Mouse (Mus musculus): ENCODE data around the gene Dnal1. TPM values are rescaled to one million over a fixed set of nuclear protein-coding genes. Genes with fewer than 3 reads are reported as not detected.

Dnal1 gene
- polyA plus RNA-seq, 1 experiment from 2014 or later: 7.6 TPM

DNA sequence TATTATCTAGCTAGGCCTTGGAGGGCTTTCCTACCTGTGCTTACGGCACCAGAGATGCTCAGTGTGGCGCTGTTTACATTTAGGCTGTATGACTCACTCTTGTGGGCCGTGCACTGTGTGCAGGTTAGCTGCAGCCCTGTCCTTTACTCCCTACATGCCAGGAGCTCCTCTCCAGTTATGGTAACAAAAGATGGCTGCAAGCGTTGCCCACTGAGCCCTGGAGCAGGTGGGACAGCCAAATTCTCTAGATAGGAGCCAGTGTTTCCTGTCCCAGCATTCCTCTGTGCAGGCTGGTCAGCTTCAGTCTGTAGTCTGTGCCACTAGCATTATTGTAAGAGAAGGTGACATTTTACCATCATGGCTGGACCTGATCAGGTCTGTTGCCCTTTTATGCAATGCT is 27.1 kb downstream of the Dnal1 start:
- 91% methylated on average over 4 of the region's 4 CpGs for WGBS
- Histone ChIP-seq H3K27me3 (replicated peaks; ENCODE audit: control insufficient read depth, insufficient read depth, low read length) (no peaks in the 10 kb centered on the region), H3K36me3 (ENCODE audit: control insufficient read depth, insufficient read depth, low read length) (peaks cover 9% of the 10 kb centered on the region), H3K9me3 (ENCODE audit: control insufficient read depth, low read length) (no peaks in the 10 kb centered on the region), H3K4me2 (ENCODE audit: low read length) (no peak overlapping the region), H3K4me1 (ENCODE audit: control insufficient read depth, insufficient read depth, low read depth, low read length) (no peaks in the 10 kb centered on the region), H3K9ac (ENCODE audit: low read depth, low read length) (no peak overlapping the region), H3K4me3 (ENCODE audit: low read length) (no peak overlapping the region), H3K27ac (ENCODE audit: low read depth, low read length) (no peak overlapping the region)
- no peak for ATAC-seq

DNA sequence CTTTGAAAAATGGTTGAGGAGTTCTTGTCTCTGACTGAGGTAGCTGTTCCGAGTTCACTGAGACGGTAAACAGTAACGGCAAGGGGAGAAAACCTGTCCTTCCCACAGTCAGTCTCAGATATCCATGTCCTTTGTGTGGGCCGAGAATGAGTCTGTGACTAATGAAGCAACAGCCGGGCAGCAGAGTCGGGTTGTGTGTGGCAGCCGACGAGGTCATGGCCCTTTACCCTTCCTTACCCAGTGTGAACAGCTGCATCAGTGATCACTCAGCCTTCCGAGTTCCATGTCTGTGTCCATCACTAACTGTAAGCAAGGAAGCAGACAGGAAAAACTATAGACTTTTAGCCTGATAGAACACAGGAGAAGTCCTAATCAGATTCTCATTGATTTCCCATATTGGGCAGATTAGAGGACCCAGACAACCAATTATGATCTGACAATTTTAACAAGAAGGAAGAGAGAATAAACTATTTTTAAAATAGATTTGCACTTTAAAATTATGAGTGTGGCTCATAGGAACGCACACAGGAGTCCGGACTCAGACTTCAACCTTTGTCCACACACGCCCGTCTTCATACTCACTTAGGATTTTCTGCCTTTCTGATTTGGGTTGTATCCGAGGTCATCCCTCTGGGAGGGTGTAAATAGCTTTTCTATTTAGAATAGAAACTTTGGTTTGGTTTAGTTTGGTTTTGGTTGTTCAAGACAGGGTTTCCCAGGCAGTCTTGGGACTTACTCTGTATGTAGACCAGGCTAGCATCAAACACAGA is 28.3 kb downstream of the Dnal1 start:
- peaks cover 3% of the 10 kb centered on the region for H3K36me3 ChIP-seq (ENCODE audit: control insufficient read depth, insufficient read depth, low read length)
- H3K4me2 ChIP-seq (ENCODE audit: low read length): no peak overlapping the region
- 41% methylated on average over 14 of the region's 14 CpGs for WGBS
- ATAC-seq: no peak
- H3K9me3 ChIP-seq (ENCODE audit: control insufficient read depth, low read length): no peaks in the 10 kb centered on the region
- no peaks in the 10 kb centered on the region for H3K27me3 ChIP-seq (replicated peaks; ENCODE audit: control insufficient read depth, insufficient read depth, low read length)
- H3K4me1 ChIP-seq (ENCODE audit: control insufficient read depth, insufficient read depth, low read depth, low read length): no peaks in the 10 kb centered on the region
- H3K9ac ChIP-seq (ENCODE audit: low read depth, low read length): no peak overlapping the region
- H3K27ac ChIP-seq (ENCODE audit: low read depth, low read length): no peak overlapping the region
- H3K4me3 ChIP-seq (ENCODE audit: low read length): no peak overlapping the region

DNA sequence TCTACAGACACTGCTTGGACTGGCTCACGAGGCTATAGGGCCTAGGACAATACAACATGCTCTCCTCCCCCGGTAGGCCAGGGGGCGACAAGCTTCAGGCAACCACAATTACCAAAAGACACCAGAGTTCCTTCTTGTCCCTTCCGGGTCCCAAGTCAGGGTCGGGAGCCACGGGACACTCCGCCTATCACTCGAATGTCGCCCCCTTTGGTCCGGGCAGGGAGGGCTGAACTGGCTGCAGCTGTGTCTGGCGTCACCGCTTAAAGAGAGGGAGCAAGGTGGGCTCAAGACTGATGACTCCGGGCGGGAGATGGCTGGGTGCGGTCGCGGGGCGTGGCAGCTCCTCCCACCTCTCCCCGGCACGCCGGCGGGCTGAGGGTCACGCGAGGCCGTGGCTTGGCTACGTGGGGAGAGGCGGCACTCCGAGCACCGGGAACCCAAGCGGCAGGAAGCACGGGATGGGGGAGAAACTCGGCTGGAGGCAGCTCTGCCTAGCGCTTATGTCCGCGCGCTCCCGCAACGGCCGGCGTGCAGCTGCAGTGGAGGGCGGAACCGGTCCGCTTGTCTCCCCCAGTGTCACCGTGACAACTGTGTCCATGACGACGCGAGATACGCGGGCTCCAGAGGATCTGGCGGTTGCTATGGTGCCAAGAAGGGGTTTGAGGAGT is 33.9 kb downstream of the Dnal1 start, which contains the start of gene Pnma1:
Gene Pnma1, minus strand, starts transcription at position 536 of the 668 bp plus-strand sequence.
- Histone ChIP-seq H3K36me3 (ENCODE audit: control insufficient read depth, insufficient read depth, low read length) (no peaks in the 10 kb centered on the region), H3K4me1 (ENCODE audit: control insufficient read depth, insufficient read depth, low read depth, low read length) (peaks cover 4% of the 10 kb centered on the region), H3K9ac (ENCODE audit: low read depth, low read length) (peak within 1 kb of the TSS; percentile 79), H3K4me3 (ENCODE audit: low read length) (peak within 1 kb of the TSS; percentile 66), H3K27ac (ENCODE audit: low read depth, low read length) (peak within 1 kb of the TSS; percentile 73), H3K27me3 (replicated peaks; ENCODE audit: control insufficient read depth, insufficient read depth, low read length) (no peaks in the 10 kb centered on the region), H3K9me3 (ENCODE audit: control insufficient read depth, low read length) (no peaks in the 10 kb centered on the region), H3K4me2 (ENCODE audit: low read length) (peak within 1 kb of the TSS; percentile 86)
- peak; percentile 94 for ATAC-seq
- under 1% methylated on average over 50 of the region's 50 CpGs for WGBS

DNA sequence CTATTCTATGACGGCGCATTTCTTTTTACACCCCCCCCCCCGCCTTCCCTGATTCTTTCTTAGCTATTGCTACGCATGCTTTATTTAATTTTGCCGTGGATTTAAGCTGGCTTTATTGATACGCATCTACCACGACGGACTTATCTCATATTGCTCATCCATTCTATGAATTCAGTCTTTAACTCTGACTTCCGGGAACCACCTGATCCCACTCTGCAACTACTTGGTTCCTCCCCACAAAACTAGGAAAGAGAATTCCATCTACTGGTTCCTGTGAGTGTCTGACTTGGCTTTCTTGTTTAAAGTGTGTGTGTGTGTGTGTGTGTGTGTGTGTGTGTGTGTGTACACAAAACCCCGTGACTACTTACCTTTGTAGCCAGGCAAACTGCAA is 34.5 kb downstream of the Dnal1 start:
- Histone ChIP-seq H3K36me3 (ENCODE audit: control insufficient read depth, insufficient read depth, low read length) (no peaks in the 10 kb centered on the region), H3K27ac (ENCODE audit: low read depth, low read length) (peak overlapping the region; percentile 73), H3K9me3 (ENCODE audit: control insufficient read depth, low read length) (no peaks in the 10 kb centered on the region), H3K27me3 (replicated peaks; ENCODE audit: control insufficient read depth, insufficient read depth, low read length) (no peaks in the 10 kb centered on the region), H3K4me2 (ENCODE audit: low read length) (peak overlapping the region; percentile 86), H3K4me1 (ENCODE audit: control insufficient read depth, insufficient read depth, low read depth, low read length) (peaks cover 4% of the 10 kb centered on the region), H3K4me3 (ENCODE audit: low read length) (peak overlapping the region; percentile 66), H3K9ac (ENCODE audit: low read depth, low read length) (peak overlapping the region; percentile 79)
- 4% methylated on average over 10 of the region's 10 CpGs for WGBS
- ATAC-seq: peak; percentile 53

DNA sequence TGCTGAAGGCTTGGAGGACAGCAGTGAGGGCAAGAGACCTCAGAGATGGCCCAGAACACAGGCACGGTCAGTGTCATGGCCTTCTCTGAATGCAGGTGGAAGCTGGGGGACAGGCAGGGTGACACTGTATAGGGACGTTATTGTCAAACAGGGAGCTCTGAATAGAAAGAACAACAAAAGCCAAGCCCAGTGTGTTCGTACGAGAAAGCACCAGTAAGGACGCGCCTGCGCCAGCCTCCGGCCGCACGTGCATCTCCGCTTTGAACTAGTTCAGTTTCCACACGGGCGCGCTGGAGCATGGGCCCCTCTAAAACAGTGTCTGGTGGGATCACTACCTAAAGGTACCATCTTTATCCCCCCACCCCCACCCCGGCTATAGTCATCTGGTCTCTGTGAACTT is 35.8 kb downstream of the Dnal1 start:
- Histone ChIP-seq H3K9me3 (ENCODE audit: control insufficient read depth, low read length) (no peaks in the 10 kb centered on the region), H3K4me3 (ENCODE audit: low read length) (no peak overlapping the region), H3K4me2 (ENCODE audit: low read length) (peak overlapping the region; percentile 13; the same call in 1 of the 2 replicates), H3K36me3 (ENCODE audit: control insufficient read depth, insufficient read depth, low read length) (0 out of 2 replicates have a peak, but pooled peaks cover 2% of the 10 kb centered on the region), H3K27ac (ENCODE audit: low read depth, low read length) (no peak overlapping the region), H3K9ac (ENCODE audit: low read depth, low read length) (peak overlapping the region; percentile 23; the same call in 1 of the 2 replicates), H3K27me3 (replicated peaks; ENCODE audit: control insufficient read depth, insufficient read depth, low read length) (no peaks in the 10 kb centered on the region), H3K4me1 (ENCODE audit: control insufficient read depth, insufficient read depth, low read depth, low read length) (peaks cover 4% of the 10 kb centered on the region)
- no peak for ATAC-seq
- 36% methylated on average over 15 of the region's 15 CpGs for WGBS

DNA sequence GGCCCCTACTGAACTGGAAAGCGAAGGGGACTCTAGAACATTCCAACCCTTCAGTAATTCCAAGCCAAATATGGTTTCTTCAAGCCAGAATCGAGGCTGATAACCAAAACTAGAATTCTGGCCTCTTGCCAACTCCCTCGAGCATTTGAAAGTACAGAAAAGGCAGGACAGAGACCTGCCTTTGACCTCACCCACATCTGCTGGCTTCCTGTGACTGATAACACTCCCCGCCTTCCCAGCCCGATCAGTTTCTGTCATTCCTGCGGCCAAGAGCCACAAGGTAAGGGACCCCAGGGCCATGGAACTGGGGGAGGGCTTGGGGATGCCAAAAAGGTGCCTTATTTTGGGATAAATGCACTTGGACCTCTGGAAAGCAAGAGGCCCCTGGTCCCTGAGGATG is 36.8 kb downstream of the Dnal1 start:
- Histone ChIP-seq H3K9me3 (ENCODE audit: control insufficient read depth, low read length) (no peaks in the 10 kb centered on the region), H3K4me1 (ENCODE audit: control insufficient read depth, insufficient read depth, low read depth, low read length) (peaks cover 4% of the 10 kb centered on the region), H3K4me3 (ENCODE audit: low read length) (no peak overlapping the region), H3K9ac (ENCODE audit: low read depth, low read length) (no peak overlapping the region), H3K27me3 (replicated peaks; ENCODE audit: control insufficient read depth, insufficient read depth, low read length) (no peaks in the 10 kb centered on the region), H3K36me3 (ENCODE audit: control insufficient read depth, insufficient read depth, low read length) (peaks cover 3% of the 10 kb centered on the region; the same call in 1 of the 2 replicates), H3K27ac (ENCODE audit: low read depth, low read length) (no peak overlapping the region), H3K4me2 (ENCODE audit: low read length) (no peak overlapping the region)
- 70% methylated on average over 6 of the region's 6 CpGs for WGBS
- no peak for ATAC-seq

DNA sequence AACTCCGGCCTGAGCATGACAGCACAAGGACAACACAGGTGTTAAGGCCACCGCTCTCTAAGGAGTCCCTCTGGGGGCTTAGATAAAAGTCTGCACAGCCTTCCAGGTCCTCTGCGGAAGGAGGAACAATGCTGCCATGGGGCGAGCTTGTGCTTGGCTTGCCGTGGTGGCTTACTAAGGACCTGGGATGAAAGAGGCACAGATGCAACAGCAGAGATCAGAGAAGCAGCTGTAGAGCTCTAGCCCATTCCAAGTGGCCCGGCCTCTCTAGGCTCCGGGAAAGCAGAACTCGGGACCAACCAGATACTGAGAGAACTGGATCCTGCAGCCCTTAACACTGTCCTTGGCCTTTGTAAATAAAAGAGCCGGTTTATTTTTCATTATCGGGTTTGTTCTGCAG is 37.7 kb downstream of the Dnal1 start:
- Histone ChIP-seq H3K9ac (ENCODE audit: low read depth, low read length) (no peak overlapping the region), H3K4me2 (ENCODE audit: low read length) (no peak overlapping the region), H3K9me3 (ENCODE audit: control insufficient read depth, low read length) (no peaks in the 10 kb centered on the region), H3K4me1 (ENCODE audit: control insufficient read depth, insufficient read depth, low read depth, low read length) (peaks cover 4% of the 10 kb centered on the region), H3K27me3 (replicated peaks; ENCODE audit: control insufficient read depth, insufficient read depth, low read length) (no peaks in the 10 kb centered on the region), H3K27ac (ENCODE audit: low read depth, low read length) (no peak overlapping the region), H3K36me3 (ENCODE audit: control insufficient read depth, insufficient read depth, low read length) (peaks cover 9% of the 10 kb centered on the region), H3K4me3 (ENCODE audit: low read length) (no peak overlapping the region)
- WGBS: 91% methylated on average over 10 of the region's 10 CpGs
- ATAC-seq: no peak

DNA sequence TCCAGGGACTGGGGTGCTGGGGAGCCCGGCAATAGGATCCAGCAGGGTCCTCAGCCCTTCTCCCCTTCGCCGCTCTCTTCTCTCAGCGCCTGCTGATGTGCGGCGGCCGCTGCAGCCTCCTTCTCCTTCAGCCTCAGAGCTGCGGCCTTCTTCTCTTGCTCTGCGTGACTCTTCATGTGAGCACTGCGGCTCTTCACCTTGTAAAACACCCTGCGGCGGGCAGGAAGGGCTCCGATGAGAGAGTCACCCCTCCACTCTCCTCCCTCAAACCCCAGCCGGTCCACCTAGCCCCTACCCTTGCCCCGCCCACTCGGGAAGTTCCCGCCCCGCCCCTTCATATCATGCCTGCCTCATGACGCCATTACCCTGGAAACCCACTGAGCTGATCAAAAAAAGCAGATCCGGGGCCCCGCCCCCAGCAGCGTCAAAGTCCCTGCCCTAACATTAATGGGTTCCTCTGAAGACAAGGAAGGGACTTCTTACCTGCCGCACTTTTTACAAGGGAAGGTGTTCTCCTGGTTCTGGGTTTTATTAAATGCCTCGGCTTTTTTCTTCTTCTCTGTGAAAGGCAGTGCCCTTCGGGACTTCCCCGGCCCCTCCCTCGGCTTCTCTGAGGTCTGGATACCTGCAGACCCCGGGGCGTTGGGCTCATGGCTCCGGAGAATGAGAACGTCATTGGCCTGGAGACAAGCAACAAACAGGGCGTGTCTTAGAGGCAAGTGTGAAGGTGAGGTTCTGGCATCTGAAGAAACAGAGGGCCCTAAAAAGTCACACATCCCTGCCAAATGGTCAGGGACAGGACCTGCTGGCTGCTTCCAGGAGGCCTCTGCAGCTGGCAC is 38.4 kb downstream of the Dnal1 start:
- H3K36me3 ChIP-seq (ENCODE audit: control insufficient read depth, insufficient read depth, low read length): peaks cover 9% of the 10 kb centered on the region
- no peaks in the 10 kb centered on the region for H3K9me3 ChIP-seq (ENCODE audit: control insufficient read depth, low read length)
- no peak overlapping the region for H3K4me2 ChIP-seq (ENCODE audit: low read length)
- no peak overlapping the region for H3K9ac ChIP-seq (ENCODE audit: low read depth, low read length)
- WGBS: 73% methylated on average over 32 of the region's 32 CpGs
- ATAC-seq: no peak
- no peaks in the 10 kb centered on the region for H3K27me3 ChIP-seq (replicated peaks; ENCODE audit: control insufficient read depth, insufficient read depth, low read length)
- H3K4me3 ChIP-seq (ENCODE audit: low read length): no peak overlapping the region
- peaks cover 4% of the 10 kb centered on the region for H3K4me1 ChIP-seq (ENCODE audit: control insufficient read depth, insufficient read depth, low read depth, low read length)
- H3K27ac ChIP-seq (ENCODE audit: low read depth, low read length): no peak overlapping the region

DNA sequence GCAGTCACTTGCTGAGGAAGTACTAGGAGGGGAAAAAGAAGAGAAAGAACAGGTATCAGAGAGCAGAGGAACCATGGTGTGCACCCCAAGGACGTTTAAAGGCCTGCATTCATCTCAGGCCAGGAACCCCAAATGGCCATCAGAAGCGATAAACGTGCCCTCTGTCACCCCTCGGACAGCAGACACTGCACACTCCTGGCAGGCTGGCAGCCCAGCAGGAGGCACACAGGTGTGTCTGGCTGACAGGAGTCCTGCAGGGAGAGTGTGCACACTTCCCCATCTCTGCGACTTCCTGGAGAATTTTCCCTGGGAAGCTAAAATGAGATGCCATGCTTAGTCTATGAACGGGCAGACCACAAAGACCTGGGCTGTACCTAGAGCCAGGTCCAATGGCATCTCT is 39.2 kb downstream of the Dnal1 start:
- no peaks in the 10 kb centered on the region for H3K9me3 ChIP-seq (ENCODE audit: control insufficient read depth, low read length)
- H3K36me3 ChIP-seq (ENCODE audit: control insufficient read depth, insufficient read depth, low read length): peaks cover 9% of the 10 kb centered on the region
- H3K27me3 ChIP-seq (replicated peaks; ENCODE audit: control insufficient read depth, insufficient read depth, low read length): no peaks in the 10 kb centered on the region
- no peak overlapping the region for H3K4me2 ChIP-seq (ENCODE audit: low read length)
- ATAC-seq: no peak
- no peak overlapping the region for H3K4me3 ChIP-seq (ENCODE audit: low read length)
- H3K4me1 ChIP-seq (ENCODE audit: control insufficient read depth, insufficient read depth, low read depth, low read length): peaks cover 4% of the 10 kb centered on the region
- 84% methylated on average over 6 of the region's 6 CpGs for WGBS
- no peak overlapping the region for H3K27ac ChIP-seq (ENCODE audit: low read depth, low read length)
- no peak overlapping the region for H3K9ac ChIP-seq (ENCODE audit: low read depth, low read length)
